Mouse (Mus musculus): ENCODE measurements around the gene Dennd4b.

DNA sequence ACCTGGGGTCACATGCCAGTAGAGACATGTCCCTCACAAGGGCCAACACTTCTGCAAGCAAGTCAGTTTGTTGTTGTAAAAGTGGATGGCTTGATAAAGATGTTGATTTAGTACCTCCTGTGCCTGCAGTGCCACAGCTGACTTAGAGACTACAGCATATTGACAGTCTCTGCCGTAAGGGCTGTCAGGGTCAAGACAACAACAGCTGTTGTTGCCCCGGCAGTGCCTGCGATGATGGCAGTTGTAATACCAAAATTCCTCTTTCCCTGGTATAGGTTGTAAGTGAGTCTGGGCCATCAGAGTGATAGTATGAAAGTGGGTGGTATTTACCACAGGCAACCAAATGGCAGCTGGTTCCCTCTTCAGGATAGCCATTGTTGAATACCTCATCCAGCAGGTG lies 40.8 kb downstream of the Dennd4b start:
- TF ChIP-seq POLR2A (IDR thresholded peaks at IDR 0.05; ENCODE audit: borderline replicate concordance, low read depth, low read length) (no peak), CTCF (IDR thresholded peaks at IDR 0.05; ENCODE audit: low read depth, low read length) (no peak)

All from bone marrow macrophage, adult 2 months (primary cell).